In genomic region chr17:40885155-40885554, GRCm38 (mm10) we compare ENCODE assay signal across 29 mouse cellular contexts. TPM values are rescaled to one million over a fixed set of nuclear protein-coding genes. Genes with fewer than 3 reads are reported as not detected.
"Had no signal": no experiment of that assay in that cellular context is flagged by ENCODE, and none has a peak within 500 bp of the region (broad histone marks: within the 10 kb centered on the region; RNA-seq: fewer than 3 reads in every experiment).

No protein-coding gene starts in this region.

- H3K27me3 ChIP-seq: limb, embryonic 12.5 days; liver, embryonic 12.5 days; liver, embryonic 15.5 days; lung, embryonic 15.5 days; megakaryocyte, embryonic 14.5 days; neural tube, embryonic 13.5 days had no signal

- H3K4me1 ChIP-seq: limb, embryonic 12.5 days; lung, embryonic 15.5 days had no signal

- H3K9me3 ChIP-seq: limb, embryonic 12.5 days; liver, embryonic 12.5 days; liver, embryonic 15.5 days; lung, embryonic 15.5 days; megakaryocyte, embryonic 14.5 days; midbrain, embryonic 10.5 days; midbrain, embryonic 13.5 days; neural tube, embryonic 13.5 days had no signal

- H3K36me3 ChIP-seq: limb, embryonic 12.5 days; liver, embryonic 12.5 days; liver, embryonic 15.5 days; lung, embryonic 15.5 days; midbrain, embryonic 10.5 days; midbrain, embryonic 13.5 days; neural tube, embryonic 13.5 days had no signal

- H3K4me3 ChIP-seq: layer of hippocampus, adult 2 months; left cerebral cortex, adult 2 months; limb, embryonic 12.5 days; liver, embryonic 12.5 days; liver, embryonic 15.5 days; lung, embryonic 15.5 days; megakaryocyte, embryonic 14.5 days; midbrain, embryonic 10.5 days; midbrain, embryonic 13.5 days; myocyte; neural tube, embryonic 13.5 days had no signal

- DNase-seq: kidney, adult 18-20 months; kidney, adult 9 months; kidney, postnatal 25 days; layer of hippocampus, postnatal 36 days; liver; lung, adult 18-20 months; lung, postnatal 10 days; lung, postnatal 36 days; right cerebral cortex, adult 18-20 months; right cerebral cortex, postnatal 14 days; right cerebral cortex, postnatal 4 days; thymus, adult 18-20 months; thymus, postnatal 36 days had no signal

- H3K9ac ChIP-seq: limb, embryonic 12.5 days; liver, embryonic 12.5 days; liver, embryonic 15.5 days; lung, embryonic 15.5 days; midbrain, embryonic 13.5 days; neural tube, embryonic 13.5 days had no signal

- H3K4me2 ChIP-seq: limb, embryonic 12.5 days; liver, embryonic 12.5 days; liver, embryonic 15.5 days; lung, embryonic 15.5 days; midbrain, embryonic 13.5 days; neural tube, embryonic 13.5 days had no signal

- ATAC-seq: inflammation-experienced regulatory T-cells, adult 6 months; liver, embryonic 12.5 days; midbrain, embryonic 13.5 days; midbrain, embryonic 16.5 days had no signal

- H3K27ac ChIP-seq: kidney, postnatal 0 days; layer of hippocampus, adult 2 months; left cerebral cortex, adult 2 months; limb, embryonic 12.5 days; liver, embryonic 12.5 days; liver, embryonic 15.5 days; lung, embryonic 15.5 days; midbrain, embryonic 10.5 days; midbrain, embryonic 13.5 days; neural tube, embryonic 13.5 days had no signal

RNA-seq across cellular contexts. Expression of gene Glyatl3, which starts 29.0 kb away (rescaled TPM):
- polyA plus RNA-seq: inflammation-experienced regulatory T-cells, adult 6 months; kidney, postnatal 0 days; large intestine, adult 2 months; limb, embryonic 12.5 days; liver, embryonic 12.5 days; liver, embryonic 15.5 days; lung, embryonic 15.5 days; midbrain, embryonic 10.5 days; midbrain, embryonic 13.5 days; midbrain, embryonic 16.5 days; myocyte; neural tube, embryonic 13.5 days; stomach, embryonic 14.5 days had no signal
